Mouse (Mus musculus): ENCODE results near the gene Scgb1b11.
"Not testable (repeated sequence)": the region's sequence is repeated elsewhere in the genome, so short reads cannot be mapped to it uniquely, and the experiment has no call there.

Gene Scgb1b11

GRCm38 (mm10) chr7:32222540-32222939 is at the start of gene Scgb1b11:
Gene Scgb1b11 (plus strand): TSS chr7:32222840.
- DNase-seq (ENCODE audit: extremely low read depth, low read depth, low spot score), result not testable (repeated sequence)

GRCm38 (mm10) chr7:32211045-32211444 is 11.6 kb upstream of the Scgb1b11 start, which contains the start of gene Scgb2b11:
Gene Scgb2b11 (minus strand): TSS chr7:32211145.
- not testable (repeated sequence) for DNase-seq (ENCODE audit: extremely low read depth, low read depth, low spot score)

Measured in fat pad, adult 2 months (tissue).